Mouse (Mus musculus) liver, embryonic 14.5 days (tissue): Measurements from ENCODE around the gene P3h1. TPM values are rescaled to one million over a fixed set of nuclear protein-coding genes. Genes with fewer than 3 reads are reported as not detected.
A peak's percentile ranks its signal among the peaks of the same experiment; 100 is the strongest.

Experiments used
- ATAC-seq: fragments of 200-750 bp; cut with Nextera tagmentation; 2 replicates; pipeline ENCODE4 v1.8.0; 2017; ENCODE audit warnings: moderate number of reproducible peaks, mild to moderate bottlenecking, moderate library complexity; ENCODE audit not compliant: insufficient read depth
- DNase-seq, 3 experiments: peaks; one replicate each; pipeline ENCODE4 v3.0.0-alpha.2; 2012 to 2013; ENCODE audit warnings: low read depth in 3 of 3, low spot score in 3 of 3
- H3K27ac ChIP-seq: fragments of 300-500 bp; sonication (generic); 2 replicates; pipeline ENCODE4 v1.5.1; 2014; ENCODE audit warnings: moderate library complexity, mild to moderate bottlenecking, control low read depth, inconsistent platforms
- H3K27me3 ChIP-seq: fragments of 300-500 bp; sonication (generic); 2 replicates; pipeline ENCODE4 v1.6.1; 2014; ENCODE audit warnings: mild to moderate bottlenecking, low read length, moderate library complexity; ENCODE audit not compliant: control insufficient read depth, insufficient read depth
- H3K36me3 ChIP-seq: fragments of 300-500 bp; sonication (generic); replicated peaks from 2 replicates; pipeline ENCODE4 v1.6.1; 2014; ENCODE audit warnings: low read depth; ENCODE audit not compliant: control insufficient read depth, insufficient read depth
- H3K4me1 ChIP-seq, 2 experiments: fragments of 200-500 bp in 1 of 2; fragments of 300-500 bp in 1 of 2; sonication (generic) in 1 of 2; replicated peaks; 2 replicates each; pipeline ENCODE4 v1.6.1; 2012 to 2014; ENCODE audit warnings: antibody characterized with exemption in 1 of 2, inconsistent platforms in 1 of 2, low read length in 1 of 2; ENCODE audit not compliant: control insufficient read depth in 2 of 2, insufficient read depth in 2 of 2
- H3K4me2 ChIP-seq: fragments of 300-500 bp; sonication (generic); 2 replicates; pipeline ENCODE4 v1.6.1; 2014; ENCODE audit warnings: low read depth, mild to moderate bottlenecking, control low read depth, moderate library complexity
- H3K4me3 ChIP-seq, 2 experiments: fragments of 200-500 bp in 1 of 2; fragments of 300-500 bp in 1 of 2; sonication (generic) in 1 of 2; 2 replicates each; pipeline ENCODE4 v1.5.1; 2012 to 2014; ENCODE audit warnings: low read depth in 2 of 2, low read length in 2 of 2, mild to moderate bottlenecking in 2 of 2, control low read depth in 1 of 2, inconsistent platforms in 1 of 2, moderate library complexity in 1 of 2; ENCODE audit not compliant: insufficient read depth in 1 of 2
- H3K9ac ChIP-seq: fragments of 300-500 bp; sonication (generic); replicated peaks from 2 replicates; pipeline ENCODE4 v1.6.1; 2014; ENCODE audit warnings: mild to moderate bottlenecking, control low read depth, moderate library complexity
- H3K9me3 ChIP-seq: fragments of 300-500 bp; sonication (generic); 2 replicates; pipeline ENCODE4 v1.6.1; 2016; ENCODE audit warnings: low read length, mixed read lengths; ENCODE audit not compliant: control insufficient read depth
- CTCF ChIP-seq: IDR thresholded peaks from 2 replicates; pipeline ENCODE4 v1.5.1; 2016; ENCODE audit warnings: antibody characterized with exemption, low read depth, control low read depth
- EP300 ChIP-seq: IDR thresholded peaks from 2 replicates; pipeline ENCODE4 v1.6.1; 2016; ENCODE audit warnings: antibody characterized with exemption, low read depth
- WGBS: fragments of 180-500 bp; shearing (Covaris S2); extraction: QIAGEN DNeasy Blood & Tissue Kit; methylation state at CpG from one replicate; pipeline ENCODE4 v1.1.7; 2014; ENCODE audit not compliant: insufficient replicate concordance; 5-methylcytosine and 5-hydroxymethylcytosine counted together
- polyA plus RNA-seq, 2 experiments: library from polyadenylated mRNA; depleted of rRNA in 1 of 2; stranded (reverse) in 1 of 2; unstranded in 1 of 2; fragments of >200 nt; fragmentation: Nextera tagmentation in 1 of 2; extraction: Ambion mirVana in 1 of 2; gene quantifications; 2 replicates each; pipeline versions ENCODE4 v1.2.1 to v1.2.3; 2012 to 2014

Gene P3h1
- polyA plus RNA-seq, 2 experiments: 7.9 to 9.1 TPM

DNA sequence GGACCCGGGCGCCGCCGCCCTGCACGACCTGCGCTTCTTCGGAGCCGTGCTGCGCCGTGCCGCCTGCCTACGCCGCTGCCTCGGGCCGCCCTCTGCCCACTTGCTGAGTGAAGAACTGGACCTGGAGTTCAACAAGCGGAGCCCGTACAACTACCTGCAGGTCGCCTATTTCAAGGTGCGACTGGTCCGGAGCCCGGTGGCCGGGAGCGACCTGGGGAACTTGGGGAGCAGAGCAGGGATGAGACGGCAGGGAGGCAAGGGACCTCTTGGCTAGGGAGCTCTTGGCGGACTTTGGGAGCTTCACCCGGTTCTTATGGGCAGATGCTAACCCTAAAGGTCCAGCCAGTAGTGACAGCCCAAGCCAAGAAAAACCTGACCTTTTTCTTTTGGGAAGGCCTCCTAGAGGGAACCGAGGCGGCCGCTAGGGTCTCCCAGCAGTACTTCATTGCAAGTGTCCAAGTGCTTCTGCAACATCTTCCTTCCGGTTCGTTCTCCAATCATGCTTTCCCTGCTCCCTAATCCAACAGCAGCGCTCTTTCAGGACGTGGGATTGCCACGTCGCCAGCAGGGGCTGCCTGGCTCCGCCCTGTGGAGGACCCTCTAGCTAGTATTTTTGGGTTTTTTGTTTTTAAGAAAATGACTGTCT is 664 bp downstream of the P3h1 start:
- peak overlapping the region; percentile 68 to 71 for H3K4me3 ChIP-seq
- DNase-seq: peak in 1 of 3 experiments; percentile 17
- H3K36me3 ChIP-seq: no peaks in the 10 kb centered on the region
- WGBS: under 1% methylated on average over 36 of the region's 36 CpGs
- H3K9me3 ChIP-seq: no peaks in the 10 kb centered on the region
- H3K27me3 ChIP-seq: no peaks in the 10 kb centered on the region; the same call in 1 of the 2 replicates
- peak overlapping the region; percentile 50 for H3K9ac ChIP-seq
- peak; percentile 53; the same call in 1 of the 2 replicates for ATAC-seq
- TF ChIP-seq CTCF (peak; percentile 29; the same call in 1 of the 2 replicates), EP300 (no peak)
- peak overlapping the region; percentile 78 for H3K4me2 ChIP-seq
- no peak overlapping the region for H3K27ac ChIP-seq
- peaks cover 3 to 5% of the 10 kb centered on the region in 2 experiments for H3K4me1 ChIP-seq

DNA sequence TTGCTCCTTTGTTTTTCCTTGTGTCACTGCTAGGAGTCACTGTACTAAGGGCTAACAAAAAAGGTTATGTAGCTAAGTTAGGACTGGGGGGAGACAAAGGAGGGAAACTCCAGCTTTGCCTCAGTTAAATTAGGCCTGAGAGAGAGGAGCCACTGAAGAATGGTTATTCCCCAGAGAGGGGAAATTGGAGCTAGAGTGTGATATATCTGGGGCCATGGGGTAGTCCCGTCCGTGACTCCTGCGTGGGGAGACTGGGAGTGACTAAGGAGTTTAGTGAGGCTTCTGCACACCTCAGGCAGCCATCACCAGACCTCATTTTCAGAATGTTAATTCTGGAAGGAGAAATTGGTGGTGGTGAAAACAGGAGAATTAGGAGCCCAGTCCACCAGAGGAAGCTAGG is 1.6 kb downstream of the P3h1 start:
- ATAC-seq: no peak
- no peak for TF ChIP-seq EP300
- TF ChIP-seq CTCF: no peak
- H3K36me3 ChIP-seq: no peaks in the 10 kb centered on the region

DNA sequence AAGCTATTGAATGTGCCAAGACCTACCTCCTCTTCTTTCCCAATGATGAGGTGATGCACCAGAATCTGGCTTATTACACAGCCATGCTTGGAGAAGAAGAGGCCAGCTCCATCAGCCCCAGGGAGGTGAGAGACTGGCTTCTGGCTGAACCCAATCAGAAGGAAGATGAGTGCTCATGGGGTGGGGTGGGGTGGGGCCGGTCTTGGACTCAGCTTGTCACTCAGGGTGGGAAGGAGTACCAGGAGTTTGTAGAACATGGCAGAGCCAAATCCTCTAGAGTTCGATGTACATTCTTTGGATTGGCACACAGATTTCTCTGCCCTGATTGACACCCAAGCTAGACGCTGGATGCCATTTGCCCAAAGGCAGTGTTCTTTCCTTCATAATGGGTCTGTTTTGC is 5.9 kb downstream of the P3h1 start:
- H3K9me3 ChIP-seq: no peaks in the 10 kb centered on the region
- H3K4me3 ChIP-seq: no peak overlapping the region; a peak in 1 of 4 replicates
- no peak for DNase-seq
- H3K4me2 ChIP-seq: peak overlapping the region; percentile 57
- ATAC-seq: peak; percentile 58; the same call in 1 of the 2 replicates
- H3K27me3 ChIP-seq: no peaks in the 10 kb centered on the region
- TF ChIP-seq CTCF (no peak), EP300 (no peak)
- no peak overlapping the region for H3K27ac ChIP-seq
- H3K4me1 ChIP-seq: peaks cover 3 to 7% of the 10 kb centered on the region in 2 experiments; a peak in 3 of 4 replicates
- 37% methylated on average over 3 of the region's 3 CpGs for WGBS
- H3K36me3 ChIP-seq: no peaks in the 10 kb centered on the region; the same call in 1 of the 2 replicates
- no peak overlapping the region for H3K9ac ChIP-seq

More for the DNA sequence above, 1.6 kb downstream of the P3h1 start:
- H3K9me3 ChIP-seq: no peaks in the 10 kb centered on the region
- H3K9ac ChIP-seq: no peak overlapping the region
- no peak overlapping the region for H3K27ac ChIP-seq
- H3K4me2 ChIP-seq: peak overlapping the region; percentile 78
- DNase-seq: no peak
- peaks cover 7 to 8% of the 10 kb centered on the region in 2 experiments for H3K4me1 ChIP-seq
- WGBS: 73% methylated on average over 3 of the region's 3 CpGs
- H3K4me3 ChIP-seq: no peak overlapping the region
- no peaks in the 10 kb centered on the region; the same call in 1 of the 2 replicates for H3K27me3 ChIP-seq

DNA sequence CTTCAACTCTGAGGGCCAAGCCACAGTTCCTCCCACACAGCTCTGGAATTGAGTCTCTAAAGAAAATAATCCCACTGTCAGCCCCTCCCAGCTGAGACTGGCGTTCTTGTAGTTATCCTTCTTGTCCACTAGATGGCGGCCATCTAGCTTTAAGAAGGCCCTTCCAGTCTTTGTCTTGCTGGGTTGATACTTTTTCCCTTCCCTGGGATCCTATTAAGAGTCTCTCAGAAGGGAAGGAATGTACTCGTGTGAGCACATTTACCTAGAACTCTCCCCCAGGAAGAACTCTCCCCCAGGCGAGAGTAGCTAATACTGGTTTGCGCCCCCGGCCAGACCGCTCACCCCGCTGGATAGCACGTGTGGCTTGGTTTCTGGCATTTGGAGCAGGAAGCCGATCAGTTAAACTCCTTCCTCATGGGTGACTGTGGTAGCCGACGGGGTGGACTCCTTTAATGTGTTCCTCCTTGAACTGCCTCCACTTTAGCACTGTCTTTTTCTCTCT is 6.5 kb downstream of the P3h1 start:
- peak overlapping the region; percentile 57 for H3K4me2 ChIP-seq
- 11% methylated on average over 12 of the region's 12 CpGs for WGBS
- no peak overlapping the region for H3K27ac ChIP-seq
- peaks cover 3 to 7% of the 10 kb centered on the region in 2 experiments; a peak in 3 of 4 replicates for H3K4me1 ChIP-seq
- no peaks in the 10 kb centered on the region for H3K27me3 ChIP-seq
- no peaks in the 10 kb centered on the region; the same call in 1 of the 2 replicates for H3K36me3 ChIP-seq
- no peaks in the 10 kb centered on the region for H3K9me3 ChIP-seq
- H3K4me3 ChIP-seq: peak overlapping the region in 1 of 2 experiments; percentile 29; a peak in 2 of 4 replicates
- H3K9ac ChIP-seq: peak overlapping the region; percentile 50
- TF ChIP-seq EP300 (no peak), CTCF (peak; percentile 84)
- ATAC-seq: peak; percentile 71; the same call in 1 of the 2 replicates
- DNase-seq: peak; percentile 51 to 68 (median 59)

DNA sequence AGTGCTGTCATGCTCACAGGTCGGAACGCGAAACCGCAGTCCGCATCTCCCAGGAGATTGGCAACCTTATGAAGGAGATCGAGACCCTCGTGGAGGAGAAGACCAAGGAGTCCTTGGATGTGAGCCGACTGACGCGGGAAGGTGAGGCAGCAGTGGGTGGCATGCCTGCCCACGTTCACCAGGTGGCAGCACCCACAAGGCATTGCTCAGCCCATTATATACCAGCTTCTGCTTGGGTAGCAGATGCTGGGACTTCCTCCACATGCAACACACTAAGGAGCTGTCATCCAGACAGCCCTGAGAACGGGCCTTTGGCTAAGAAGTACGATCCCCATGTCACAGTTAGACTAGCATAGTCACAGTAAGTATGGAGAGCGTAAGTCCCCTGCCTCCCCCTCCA is 8.9 kb downstream of the P3h1 start:
- ATAC-seq (no peak), DNase-seq (no peak)
- Histone ChIP-seq H3K27ac (no peak overlapping the region), H3K4me3 (no peak overlapping the region), H3K9me3 (no peaks in the 10 kb centered on the region), H3K36me3 (no peaks in the 10 kb centered on the region; the same call in 1 of the 2 replicates), H3K4me1 (peaks cover 3 to 7% of the 10 kb centered on the region in 2 experiments; a peak in 3 of 4 replicates), H3K4me2 (no peak overlapping the region), H3K27me3 (no peaks in the 10 kb centered on the region), H3K9ac (no peak overlapping the region)
- TF ChIP-seq CTCF: peak; percentile 70
- TF ChIP-seq EP300: no peak
- 70% methylated on average over 14 of the region's 14 CpGs for WGBS
